Mouse (Mus musculus) spleen, postnatal 36 days (tissue): Measurements from ENCODE around the gene Zfp423.

Source experiments
- DNase-seq, 2 experiments: peaks; one replicate each; pipeline ENCODE4 v3.0.0; 2022; ENCODE audit warnings: low spot score in 2 of 2, mixed read lengths in 1 of 2

Gene Zfp423

DNA sequence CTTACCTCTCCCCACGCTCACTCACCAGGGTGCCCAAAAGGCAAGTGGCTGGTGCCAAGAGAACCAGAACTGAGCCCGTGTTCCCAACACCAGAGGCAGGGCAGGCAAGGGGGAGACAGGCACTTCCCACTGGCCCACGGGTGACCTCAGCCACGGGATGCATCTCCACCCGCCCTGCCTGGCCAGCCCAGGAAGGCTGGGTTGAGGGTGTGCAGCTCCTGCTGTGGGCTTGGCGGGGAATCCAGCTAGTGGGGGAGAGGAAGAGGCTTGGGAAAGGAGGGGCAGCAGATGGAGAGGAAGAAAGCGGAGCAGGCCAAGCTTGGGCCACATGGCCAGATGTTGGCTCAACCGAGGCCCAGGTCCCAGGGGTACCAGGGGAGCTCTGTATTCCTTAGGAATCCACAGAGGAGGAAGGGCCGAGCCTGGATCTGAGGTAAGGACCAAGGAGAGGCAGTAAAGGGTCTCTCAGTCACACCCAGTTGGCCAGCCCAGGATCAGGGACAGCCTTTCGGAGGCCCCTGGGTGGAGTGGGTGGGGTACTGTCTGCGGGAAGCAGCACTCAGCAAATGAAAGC lies 155.0 kb downstream of the Zfp423 start:
- DNase-seq: no peak

DNA sequence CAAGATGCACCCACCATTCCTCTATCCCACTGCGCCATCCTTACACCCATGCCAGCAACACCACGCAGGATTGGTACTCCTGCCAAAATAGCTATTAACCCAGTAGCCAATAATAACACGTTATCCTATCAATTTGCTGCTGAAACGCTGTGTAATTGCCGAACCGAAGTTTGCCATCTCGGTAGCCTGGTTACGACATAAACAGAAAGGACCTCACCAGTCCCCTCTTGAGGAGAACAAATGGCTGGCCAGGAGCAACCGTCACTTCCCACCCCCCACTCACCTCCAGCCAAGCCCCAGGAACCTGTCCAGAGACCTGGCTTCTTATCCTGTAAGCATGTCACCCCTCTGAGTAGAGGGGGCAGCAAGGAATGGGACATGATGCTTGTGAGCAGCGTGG lies 156.0 kb downstream of the Zfp423 start:
- no peak for DNase-seq

DNA sequence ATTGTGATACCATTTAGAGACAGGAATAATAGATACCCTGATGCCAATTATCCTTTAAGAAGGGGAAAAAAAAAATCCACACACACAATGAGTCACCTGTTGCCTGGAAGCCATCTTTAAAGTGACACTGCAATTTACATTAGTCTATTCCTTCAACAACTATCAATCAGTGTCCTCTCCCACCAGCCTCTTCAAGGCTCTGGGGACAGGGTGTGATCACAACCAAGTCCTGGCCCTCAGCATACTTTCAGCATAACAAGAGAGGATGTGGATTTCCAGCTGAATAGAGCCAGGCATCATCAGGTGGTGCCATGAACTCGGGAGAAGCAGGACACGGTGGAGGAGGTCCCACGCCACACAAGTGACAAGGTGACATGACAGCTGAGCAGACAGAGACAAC lies 156.8 kb downstream of the Zfp423 start:
- no peak for DNase-seq

DNA sequence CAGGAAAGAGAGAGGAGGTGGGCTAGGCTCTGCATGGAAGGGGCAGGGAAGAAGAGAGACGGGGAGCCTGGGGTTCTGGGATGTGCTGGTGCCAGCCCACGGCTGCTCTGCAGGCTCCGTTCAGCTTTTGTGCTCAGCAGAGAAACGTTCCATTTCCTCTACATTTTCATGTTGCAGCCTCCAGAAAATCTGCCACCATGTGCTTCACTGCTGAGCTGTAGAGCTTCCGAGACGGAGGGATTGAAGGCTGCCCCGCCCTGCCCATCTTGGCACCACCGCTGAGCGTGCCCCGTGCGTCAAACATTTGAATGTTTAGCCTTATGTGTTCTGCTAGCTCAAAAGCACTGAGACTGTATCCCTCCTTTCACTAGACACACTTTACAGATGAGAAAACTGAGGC lies 159.3 kb downstream of the Zfp423 start:
- no peak for DNase-seq

DNA sequence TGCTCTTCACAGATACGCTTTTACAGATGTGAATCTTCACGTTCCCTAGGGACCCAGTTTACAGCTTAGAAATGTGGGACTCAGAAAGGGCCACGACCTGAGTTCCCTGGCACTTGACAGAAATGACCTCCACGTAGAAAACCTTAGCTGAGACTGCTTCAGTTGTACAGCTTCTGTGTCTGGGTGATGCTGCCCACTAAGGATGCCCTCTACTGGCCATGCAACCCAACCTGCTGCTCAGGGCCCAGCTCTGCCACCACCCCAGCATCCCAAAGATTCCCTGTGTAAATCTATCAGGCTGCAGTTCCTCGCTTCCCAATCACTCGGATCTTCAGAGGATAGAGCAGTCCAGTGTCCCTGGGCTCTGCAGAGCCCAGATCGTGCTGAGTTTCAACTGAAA lies 163.2 kb downstream of the Zfp423 start:
- no peak for DNase-seq

DNA sequence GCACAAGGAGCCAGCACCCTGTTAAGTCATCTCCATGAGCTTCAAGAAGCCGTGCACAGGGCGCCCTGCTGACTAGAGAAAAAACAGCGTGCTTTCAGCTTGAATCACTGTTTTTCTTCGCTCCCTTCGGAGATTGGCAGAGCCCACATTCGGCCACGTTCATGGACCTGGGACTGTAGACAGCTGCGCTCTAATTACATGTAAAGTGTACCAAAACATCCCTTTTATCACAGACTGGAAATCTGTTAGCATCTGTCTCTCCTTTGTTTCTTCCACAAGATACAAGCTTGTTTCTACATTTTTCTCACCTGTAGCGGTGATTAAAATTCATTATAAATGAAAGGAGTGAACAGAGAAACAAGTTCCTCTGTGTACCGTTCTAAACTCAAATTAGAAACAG lies 164.8 kb downstream of the Zfp423 start:
- no peak for DNase-seq

DNA sequence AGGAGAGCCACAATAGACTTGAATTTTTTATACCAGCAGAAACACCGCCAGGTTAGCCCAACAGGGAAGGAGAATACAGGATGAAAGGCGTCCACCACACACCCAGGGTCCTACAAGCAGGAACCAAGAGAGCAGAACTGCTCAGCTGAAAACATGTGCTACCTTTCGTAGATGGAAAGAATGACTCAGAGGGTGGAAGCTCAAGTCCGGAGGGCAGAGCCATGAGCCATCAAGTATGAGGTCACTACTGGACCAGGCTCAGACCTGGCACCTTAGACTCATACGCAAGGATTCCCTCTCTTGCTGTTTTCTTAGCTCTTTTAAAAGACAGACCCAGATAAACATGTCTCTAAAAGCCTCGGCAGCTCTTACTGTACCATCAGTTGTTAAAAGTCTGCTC lies 168.3 kb downstream of the Zfp423 start:
- DNase-seq: no peak

DNA sequence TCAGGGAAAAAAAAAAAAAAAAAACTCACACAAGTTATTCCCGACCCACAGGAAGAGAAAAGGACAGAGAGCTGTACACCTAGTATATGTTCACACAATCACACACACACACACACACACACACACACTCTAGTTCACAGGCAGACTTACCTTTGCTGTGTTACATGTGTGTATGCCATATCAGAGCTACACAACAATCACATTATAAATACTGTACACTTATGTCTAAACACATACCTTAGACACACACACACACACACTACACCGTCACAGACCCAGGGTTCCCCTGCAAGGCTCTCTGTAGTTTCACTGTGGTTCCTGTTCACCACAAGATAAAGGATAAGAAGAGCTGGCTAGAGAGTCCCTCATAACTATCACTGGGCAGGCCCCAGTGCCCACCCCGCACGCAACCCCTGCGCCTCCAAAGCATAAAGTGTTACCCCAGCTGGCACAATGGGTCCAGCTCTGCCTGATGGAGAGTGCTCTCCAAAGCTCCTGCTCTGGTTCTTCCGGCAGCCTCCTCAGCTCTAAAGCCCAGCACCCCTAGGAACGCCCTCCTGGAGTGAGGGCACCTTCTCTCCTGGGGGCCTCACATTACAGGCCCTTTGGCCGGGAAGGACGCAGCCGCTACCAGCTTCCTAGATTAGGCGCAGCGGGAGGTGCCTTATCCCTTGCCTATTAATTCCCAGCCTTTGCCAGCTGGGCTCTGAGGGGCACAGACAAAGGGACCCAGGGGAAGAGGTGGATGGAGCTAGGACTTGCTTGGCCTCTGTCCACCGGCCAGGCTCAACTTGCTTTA lies 174.6 kb downstream of the Zfp423 start:
- no peak for DNase-seq

DNA sequence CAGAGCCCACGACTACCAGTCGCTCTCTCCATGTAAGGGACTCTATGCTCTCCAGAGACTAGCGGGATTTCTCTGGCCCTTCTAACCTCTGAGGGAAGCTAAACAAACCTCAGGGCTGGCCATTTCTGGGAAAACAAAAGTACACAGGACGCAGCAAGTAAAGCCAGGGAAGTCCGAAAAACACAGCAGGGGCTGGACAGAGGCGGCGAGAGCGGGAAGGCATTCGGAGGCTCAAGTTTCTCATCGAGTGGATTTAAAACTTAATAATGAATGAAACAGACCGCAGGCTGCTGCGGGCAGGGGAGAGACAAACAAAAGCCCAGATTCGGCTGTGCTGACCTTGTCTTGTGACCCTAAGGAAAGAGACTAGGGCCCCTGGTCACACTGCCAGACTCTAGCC lies 175.2 kb downstream of the Zfp423 start:
- DNase-seq: no peak

DNA sequence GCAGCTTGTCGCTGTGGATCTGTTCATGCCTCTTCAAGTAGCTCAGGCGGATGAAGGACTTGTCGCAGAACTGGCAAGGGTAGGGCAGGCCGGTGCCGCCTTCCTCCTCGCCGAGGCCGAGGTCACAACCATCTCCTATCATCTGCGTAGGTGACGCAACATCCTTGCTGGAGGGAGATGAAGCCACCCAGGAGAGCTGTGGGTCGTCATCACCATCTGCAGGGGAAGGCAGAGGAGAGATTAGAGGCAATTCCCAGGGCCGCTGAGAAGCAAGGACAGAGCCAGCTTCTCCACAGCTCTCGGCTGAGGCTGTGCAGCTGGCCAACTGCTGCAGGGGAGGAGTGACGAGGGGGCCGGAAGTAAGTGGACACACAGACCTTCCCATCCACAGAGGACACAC lies 176.2 kb downstream of the Zfp423 start:
- DNase-seq: no peak

DNA sequence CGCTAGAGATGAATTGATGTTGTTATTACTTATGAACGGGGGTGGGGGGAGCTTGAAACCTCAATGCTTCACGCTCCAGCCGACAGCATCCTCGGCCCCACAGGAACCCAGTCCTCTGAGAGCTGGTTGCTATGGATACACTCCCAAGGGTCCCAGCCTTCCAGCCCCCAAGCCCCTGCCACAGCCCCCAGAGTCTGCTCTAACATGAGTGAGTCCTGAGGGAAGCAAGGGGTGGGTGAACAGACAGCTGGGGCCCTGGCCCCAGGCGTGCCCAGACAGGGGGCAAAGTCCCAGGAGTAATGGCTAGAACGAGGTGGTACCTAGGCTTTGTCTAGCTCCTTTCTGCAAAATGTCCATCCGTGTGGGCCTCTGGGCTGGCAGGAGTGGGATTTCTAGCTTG lies 181.8 kb downstream of the Zfp423 start:
- DNase-seq: no peak

DNA sequence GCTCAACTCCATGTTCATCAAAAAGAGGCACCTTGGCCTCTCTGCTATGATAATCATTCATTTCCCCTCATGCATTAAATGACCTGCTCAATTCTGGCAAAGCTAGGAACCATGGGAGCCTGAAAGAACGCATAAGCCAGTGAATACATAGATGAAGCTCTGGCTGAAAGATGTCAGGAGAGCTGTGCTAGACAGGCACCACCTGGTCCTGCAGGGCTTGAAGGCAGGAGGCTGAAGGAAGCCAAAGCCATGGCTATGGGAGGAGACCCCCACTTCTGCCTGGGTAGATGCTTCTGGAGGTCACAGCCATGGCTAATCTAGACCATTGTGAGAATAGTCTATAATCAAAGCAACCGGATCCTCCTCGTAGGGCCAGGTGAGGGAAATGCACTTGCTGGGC lies 183.5 kb downstream of the Zfp423 start:
- DNase-seq: no peak

DNA sequence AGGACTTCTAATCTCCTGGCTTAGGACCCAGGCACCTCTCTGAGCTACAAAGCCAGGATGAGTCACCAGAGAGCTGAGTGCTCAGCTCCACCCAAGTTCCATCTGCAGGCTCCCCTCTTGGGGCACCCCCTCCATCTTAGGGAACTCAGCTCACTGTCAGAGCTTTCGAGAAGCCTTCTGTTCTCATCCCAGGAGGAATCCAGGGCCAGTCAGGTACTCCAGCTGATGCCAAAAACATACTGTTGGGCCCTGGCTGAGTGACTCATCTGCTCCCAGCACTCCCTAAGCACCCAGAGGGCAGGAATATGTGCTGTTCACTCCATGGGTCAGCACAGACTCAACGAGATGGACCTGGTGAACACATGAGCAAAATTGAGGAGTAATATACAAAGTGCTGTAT lies 184.4 kb downstream of the Zfp423 start:
- no peak for DNase-seq

DNA sequence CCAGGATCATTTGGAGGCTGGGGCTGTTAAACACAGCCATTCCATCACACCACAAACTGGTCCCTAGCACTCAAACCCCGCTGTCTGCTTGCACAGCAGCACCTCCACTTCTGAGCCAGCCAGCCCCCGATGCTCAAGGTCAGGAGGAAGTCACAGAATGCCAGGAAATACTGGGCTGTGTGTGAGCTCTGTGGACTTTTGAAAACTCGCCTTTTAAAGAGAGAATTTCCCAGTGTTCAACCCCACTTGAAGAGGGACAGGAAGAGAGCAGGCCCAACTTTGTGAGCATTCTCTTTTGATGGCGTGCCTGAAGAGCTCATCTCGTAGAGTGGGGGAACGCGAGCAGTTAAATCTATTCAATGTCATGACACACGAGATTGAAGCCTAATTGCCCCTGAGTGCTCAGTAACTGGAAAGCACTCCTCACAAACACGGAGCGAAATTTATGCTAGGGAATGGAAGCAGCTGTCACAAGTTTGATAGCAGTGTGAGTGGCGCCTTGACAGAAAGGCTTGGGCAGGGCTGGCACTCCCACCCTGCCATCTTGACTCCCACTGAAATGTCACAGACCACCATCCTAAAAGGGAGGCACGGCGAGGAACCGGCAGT lies 186.4 kb downstream of the Zfp423 start:
- no peak for DNase-seq

DNA sequence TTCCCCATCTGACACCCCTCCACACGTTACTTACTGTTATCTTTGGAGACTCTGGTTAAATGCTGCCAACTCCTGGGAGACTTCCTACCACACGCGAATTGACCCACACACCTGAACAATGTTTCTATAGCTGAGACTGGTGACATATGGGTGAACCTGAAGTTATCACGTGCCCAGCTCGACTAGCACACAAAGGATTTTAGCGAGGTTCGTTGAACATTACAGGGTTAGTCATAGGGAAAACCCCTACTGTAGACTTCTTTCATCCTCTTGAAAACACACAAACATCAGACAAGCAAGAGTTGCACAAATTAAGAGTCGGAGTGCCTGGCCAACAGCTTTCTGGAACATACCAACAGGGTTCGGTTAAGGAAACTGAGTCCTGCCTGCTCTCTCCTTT lies 191.5 kb downstream of the Zfp423 start:
- no peak for DNase-seq

DNA sequence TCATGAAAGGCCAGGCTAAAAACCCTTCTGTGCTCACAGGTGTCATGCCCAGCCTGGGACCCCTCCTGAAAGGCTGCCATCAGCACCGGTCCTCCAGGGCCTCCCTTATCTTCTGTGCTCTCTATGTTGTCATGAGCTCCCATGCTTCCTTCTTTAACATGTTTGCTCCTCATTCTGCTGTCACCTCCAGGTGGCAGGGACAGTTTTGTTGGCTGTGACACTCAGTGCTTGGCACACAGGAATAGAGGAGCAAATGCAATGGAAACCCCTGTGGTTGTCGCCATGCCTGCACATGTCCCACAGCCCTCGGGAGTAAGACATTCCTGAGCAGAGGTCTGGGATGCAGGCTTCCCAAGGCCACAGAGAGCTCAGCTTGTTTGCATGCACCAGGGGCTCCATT lies 194.1 kb downstream of the Zfp423 start:
- no peak for DNase-seq

DNA sequence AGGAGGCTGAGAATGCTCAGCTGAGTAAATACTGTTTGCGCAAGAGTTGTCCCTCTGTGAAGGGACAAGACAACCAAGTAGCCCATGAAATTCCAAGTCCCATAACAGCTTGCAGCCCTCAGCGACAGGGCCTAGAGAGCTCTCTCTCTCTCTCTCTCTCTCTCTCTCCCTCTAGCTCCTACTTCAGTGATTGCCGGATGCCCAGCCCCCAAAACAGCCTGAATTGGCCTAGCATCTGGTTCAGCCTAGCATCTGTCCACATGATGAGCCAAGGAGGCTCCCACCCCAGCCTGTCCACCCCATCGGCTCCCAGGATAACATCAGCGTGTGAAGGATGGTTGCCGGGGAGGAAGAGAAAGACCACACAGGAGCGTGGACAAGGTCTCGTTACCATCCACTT lies 200.6 kb downstream of the Zfp423 start:
- DNase-seq: no peak

DNA sequence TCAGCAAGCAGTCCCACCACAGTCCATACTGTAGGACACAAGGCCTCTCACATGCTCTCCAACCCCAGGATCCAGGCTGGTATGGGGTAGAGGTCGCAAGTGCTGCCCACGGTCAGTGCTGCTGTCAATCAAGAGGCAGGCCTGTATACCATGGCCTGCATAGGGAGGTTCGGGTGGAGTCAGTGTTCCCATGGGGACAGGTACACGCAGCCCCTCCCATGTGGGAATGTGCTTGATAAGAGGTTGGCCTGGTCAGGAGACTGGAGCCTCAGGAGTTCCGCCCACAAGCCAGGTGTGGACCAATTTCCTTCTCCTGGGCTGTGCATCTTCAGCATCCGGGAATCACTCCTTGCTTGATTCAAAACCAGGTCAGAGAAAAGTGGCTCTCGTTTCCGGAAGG lies 204.5 kb downstream of the Zfp423 start:
- DNase-seq: no peak

DNA sequence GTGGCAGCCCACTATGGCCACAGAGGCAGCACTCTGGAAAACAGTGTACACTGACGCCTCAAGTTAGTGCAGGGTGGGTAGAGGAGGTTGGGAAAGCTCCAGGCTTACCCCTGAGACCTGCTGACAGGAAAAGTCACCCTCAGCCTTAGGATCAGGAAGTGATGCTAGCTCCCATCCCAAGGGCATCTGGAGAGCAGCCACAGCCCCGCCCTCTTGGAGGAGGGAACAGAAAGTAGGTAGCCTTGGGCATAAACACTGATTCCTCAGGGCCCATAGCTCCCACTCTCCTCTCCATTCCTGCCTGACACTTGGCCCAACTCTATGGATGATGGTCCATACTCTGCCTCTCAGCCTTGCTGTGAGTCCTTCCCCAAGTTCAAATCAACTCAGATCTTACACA lies 205.8 kb downstream of the Zfp423 start:
- DNase-seq: no peak

DNA sequence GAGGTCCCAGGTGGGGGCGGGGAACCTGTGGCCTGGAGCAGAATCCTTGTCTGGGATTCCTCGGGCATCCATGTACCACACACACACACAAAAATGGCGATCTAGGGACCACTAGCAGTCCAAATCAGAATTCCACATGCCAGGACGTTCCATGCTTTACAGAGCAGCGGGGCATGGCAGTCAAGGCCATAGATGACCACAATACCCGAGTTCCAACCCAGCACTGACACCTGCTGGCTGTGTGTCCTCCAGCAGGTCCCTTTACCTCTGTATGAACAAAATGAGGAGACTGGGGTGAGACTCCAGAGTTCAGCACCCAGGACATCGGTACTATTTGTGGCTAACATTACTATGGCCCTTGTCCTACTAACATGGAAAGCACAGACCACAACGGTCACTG lies 206.2 kb downstream of the Zfp423 start:
- DNase-seq: no peak

DNA sequence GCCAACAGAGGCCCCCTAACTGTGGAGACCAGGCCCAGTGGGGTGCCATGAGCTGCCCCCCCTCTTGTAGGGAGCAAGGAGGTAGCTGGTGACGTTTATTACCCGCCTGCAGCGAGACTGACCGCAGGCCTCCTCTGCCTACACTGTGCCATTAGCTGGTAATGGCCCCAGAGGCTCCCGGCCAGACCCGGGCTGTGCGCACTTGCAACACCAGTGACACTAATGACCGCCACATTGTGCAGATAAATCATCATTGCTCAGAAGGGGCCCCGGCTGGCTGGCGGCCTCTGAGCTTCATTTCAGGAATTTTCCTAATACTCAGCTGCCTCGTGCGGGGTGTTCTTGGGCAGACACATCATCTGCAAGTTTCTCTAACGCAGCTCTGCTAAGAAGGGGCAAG lies 206.7 kb downstream of the Zfp423 start:
- no peak for DNase-seq

DNA sequence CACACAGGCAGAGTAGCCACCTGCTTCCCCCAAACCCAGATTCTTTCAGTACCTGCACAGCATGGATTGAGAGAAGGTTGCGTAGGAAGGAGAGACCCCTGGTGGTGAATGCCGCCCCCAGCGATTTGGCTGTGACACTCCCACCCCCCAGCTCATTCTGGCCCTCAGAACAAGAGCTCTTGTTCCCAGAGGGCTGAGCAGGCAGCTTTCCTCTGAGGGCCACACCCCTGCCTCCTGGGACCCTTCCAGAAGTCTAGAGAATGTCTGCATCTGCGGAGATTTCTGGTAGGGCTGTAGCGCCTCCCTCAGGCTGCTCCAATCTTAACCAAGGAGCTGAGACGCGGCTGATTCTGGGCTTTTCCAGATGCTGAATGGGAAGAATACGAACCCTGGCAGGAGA lies 211.8 kb downstream of the Zfp423 start:
- no peak for DNase-seq

DNA sequence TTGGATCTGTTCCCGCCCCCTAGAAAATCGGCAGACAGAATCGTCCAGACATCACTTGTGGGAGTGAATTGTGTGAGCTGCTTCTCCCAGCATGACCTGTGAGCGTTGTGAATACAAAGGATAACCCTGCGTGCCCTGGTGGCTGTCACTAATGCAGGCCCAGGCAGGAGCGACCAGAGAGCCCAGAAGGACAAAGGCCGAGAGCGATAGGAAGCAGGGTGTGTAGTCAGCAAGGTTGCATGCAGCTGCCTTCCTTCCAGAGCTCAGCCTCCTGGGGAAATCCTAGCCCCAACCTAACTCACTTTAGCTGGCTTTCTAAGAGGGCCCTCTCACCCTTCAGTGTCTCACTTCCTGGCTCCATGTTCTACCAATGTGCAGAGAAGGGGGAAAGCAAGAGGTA lies 212.3 kb downstream of the Zfp423 start:
- no peak for DNase-seq

DNA sequence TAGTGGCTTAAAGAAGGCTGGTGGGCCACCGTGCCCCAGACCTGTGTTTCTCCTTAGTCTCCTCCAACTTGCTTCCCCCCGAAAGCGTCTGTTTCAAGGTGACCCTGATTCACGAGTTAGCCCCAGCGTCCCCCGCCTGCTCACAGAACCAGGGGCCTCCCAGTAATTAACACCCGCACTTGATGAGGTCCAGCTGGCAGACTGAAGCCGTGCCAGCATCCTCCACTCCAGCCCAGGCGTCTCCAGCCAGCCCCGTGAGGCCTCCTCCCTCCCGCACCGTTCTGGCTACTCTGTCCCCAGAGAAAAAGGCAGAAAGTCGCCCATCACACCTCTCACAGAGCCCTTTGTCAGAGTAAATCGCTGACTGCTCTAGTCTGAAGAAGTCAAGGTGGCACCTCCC lies 213.3 kb downstream of the Zfp423 start:
- no peak for DNase-seq
